ENCODE assay signal across 12 mouse cellular contexts in the genomic region with DNA sequence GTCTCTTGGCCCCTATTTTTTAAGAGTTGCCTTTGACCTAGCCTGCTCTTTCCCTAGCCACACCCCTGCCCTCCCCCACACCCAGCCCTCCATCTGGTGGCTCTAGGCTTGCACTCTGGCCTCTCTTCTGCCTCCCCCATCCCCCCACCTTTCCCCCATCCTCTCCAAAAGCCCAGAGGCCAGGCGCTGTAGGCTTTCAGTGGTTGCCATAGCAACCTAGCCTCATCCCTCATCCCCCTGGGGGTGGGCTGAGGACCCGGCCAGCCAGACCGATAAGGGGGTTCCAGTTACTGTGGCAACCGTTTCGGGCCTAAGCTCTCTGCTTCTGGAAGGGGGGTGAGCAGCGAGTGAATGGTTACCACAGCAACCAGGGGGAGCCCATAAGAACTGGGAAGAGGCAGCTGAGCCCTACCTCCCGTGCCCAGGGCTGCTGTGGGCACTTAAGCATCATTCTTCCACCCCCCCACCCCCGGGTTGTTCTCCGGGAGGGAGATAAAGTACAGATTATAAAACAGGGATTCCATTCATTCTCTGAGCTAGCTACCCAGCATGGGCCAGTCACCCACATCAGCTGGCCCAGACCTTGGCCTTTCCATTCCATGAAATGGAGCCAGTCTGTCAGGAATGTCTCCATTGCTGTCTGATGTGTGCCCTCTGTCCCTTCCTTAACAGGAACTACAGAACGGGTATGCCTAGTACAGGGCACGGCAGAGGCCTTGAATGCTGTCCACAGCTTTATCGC. TPM values are rescaled to one million over a fixed set of nuclear protein-coding genes. Genes with fewer than 3 reads are reported as not detected.
A peak's percentile ranks its signal among the peaks of the same experiment; 100 is the strongest.
DNase-seq lines count a peak whose midpoint lies in the region; ATAC-seq and TF ChIP-seq lines count a peak whose summit lies in the region.
"Had no signal": no experiment of that assay in that cellular context is flagged by ENCODE, and none has a peak within 500 bp of the region (broad histone marks: within the 10 kb centered on the region; RNA-seq: fewer than 3 reads in every experiment).

No protein-coding gene starts in this region.

- peaks cover 42% of the 10 kb centered on the region for H3K4me1 ChIP-seq in forebrain, embryonic 13.5 days
- H3K4me1 ChIP-seq in midbrain, postnatal 0 days (ENCODE audit: insufficient read depth, low read length), result peaks cover 27% of the 10 kb centered on the region; the same call in 1 of the 2 replicates

- no peaks in the 10 kb centered on the region for H3K9me3 ChIP-seq in forebrain, embryonic 13.5 days (replicated peaks)
- no peaks in the 10 kb centered on the region for H3K9me3 ChIP-seq in midbrain, postnatal 0 days (ENCODE audit: low read length)

- no peak for TF ChIP-seq CTCF in gastrocnemius, adult 2 months (IDR thresholded peaks at IDR 0.05)
- TF ChIP-seq CTCF in midbrain, postnatal 0 days (IDR thresholded peaks at IDR 0.05), result peak; percentile 20

- ATAC-seq in forebrain, embryonic 13.5 days, result peak; percentile 92
- peak; percentile 82 for ATAC-seq in midbrain, postnatal 0 days (ENCODE audit: low FRiP score)

- intact Hi-C loops in gastrocnemius, adult 2 months (cut with DNase I), result loop anchor here (2.0 kb wide), 1 partner anchor 23 kb away; no protein-coding TSS in a partner anchor

- peak overlapping the region; percentile 85 for H3K27ac ChIP-seq in gastrocnemius, adult 2 months
- peak overlapping the region; percentile 95 for H3K27ac ChIP-seq in forebrain, embryonic 13.5 days
- peak overlapping the region; percentile 88 for H3K27ac ChIP-seq in midbrain, postnatal 0 days (ENCODE audit: low read depth, low read length)

- peaks cover 61% of the 10 kb centered on the region for H3K36me3 ChIP-seq in forebrain, embryonic 13.5 days (ENCODE audit: poor library complexity, severe bottlenecking)
- peaks cover 37% of the 10 kb centered on the region for H3K36me3 ChIP-seq in midbrain, postnatal 0 days (ENCODE audit: insufficient read depth, low read length)

- no peak for DNase-seq in gastrocnemius, adult 2 months
- no peak for DNase-seq in gastrocnemius, adult 8-10 months (ENCODE audit: low spot score in 2 of 2)
- DNase-seq in MN1 (ENCODE audit: low spot score), result peak; percentile 67
- DNase-seq in midbrain, postnatal 0 days (ENCODE audit: low spot score), result peak; percentile 96
- no peak for DNase-seq in thymus, adult 18-20 months
- no peak for DNase-seq in lung, postnatal 25 days (ENCODE audit: low spot score)
- DNase-seq in heart, adult 18-20 months, result no peak
- DNase-seq: lung, adult 18-20 months had no signal

- no peak overlapping the region for H3K4me3 ChIP-seq in gastrocnemius, adult 2 months
- peak overlapping the region; percentile 20 for H3K4me3 ChIP-seq in forebrain, embryonic 13.5 days
- H3K4me3 ChIP-seq in midbrain, postnatal 0 days (ENCODE audit: low read depth, low read length), result 0 out of 2 replicates have a peak overlapping the region, but pooled peaks have one; percentile 2

- no peaks in the 10 kb centered on the region for H3K27me3 ChIP-seq in forebrain, embryonic 13.5 days
- no peaks in the 10 kb centered on the region for H3K27me3 ChIP-seq in midbrain, postnatal 0 days (ENCODE audit: insufficient read depth, low read length)

- peak overlapping the region; percentile 53 for H3K4me2 ChIP-seq in forebrain, embryonic 13.5 days
- H3K4me2 ChIP-seq in midbrain, postnatal 0 days (ENCODE audit: low read depth, low read length, poor library complexity, severe bottlenecking), result peak overlapping the region; percentile 32

- peak overlapping the region; percentile 27 for H3K9ac ChIP-seq in forebrain, embryonic 13.5 days
- peak overlapping the region; percentile 42; the same call in 1 of the 2 replicates for H3K9ac ChIP-seq in midbrain, postnatal 0 days (replicated peaks; ENCODE audit: low read length, poor library complexity, severe bottlenecking)

- 11% methylated on average over 12 of the region's 12 CpGs for WGBS in forebrain, embryonic 13.5 days
- 12% methylated on average over 12 of the region's 12 CpGs for WGBS in midbrain, postnatal 0 days

RNA-seq across cellular contexts. Expression of a gene that starts 24.3 kb away (rescaled TPM):
- total RNA-seq in gastrocnemius, adult 2 months (2021), result 1 to 10 TPM; 1.6 to 2.1 TPM
- total RNA-seq in gastrocnemius, adult 8-10 months (2022), result 1 to 10 TPM in 1 of 4 experiments, under 1 TPM in 3; 0.63 to 1.4 (median 0.97) TPM
- 12.3 and 13.7 TPM in 2 replicates for polyA plus RNA-seq in forebrain, embryonic 13.5 days (2015; fragmentation: Nextera tagmentation; extraction: Ambion mirVana)
- 20.9 and 26.5 TPM in 2 replicates for total RNA-seq in midbrain, postnatal 0 days (2014; rRNA removed)
- polyA plus RNA-seq in midbrain, postnatal 0 days (2015; fragmentation: Nextera tagmentation; extraction: Ambion mirVana), result 8.7 and 10.1 TPM in 2 replicates
- total RNA-seq in heart, adult 18-20 months (2021), result 1 to 10 TPM; 4.4 to 4.9 TPM

RNA-seq across cellular contexts. Expression of a gene that starts 37.2 kb away (rescaled TPM):
- not detected for total RNA-seq in gastrocnemius, adult 2 months (2021)
- not detected for total RNA-seq in gastrocnemius, adult 8-10 months (2022)
- 0.68 and 0.69 TPM in 2 replicates for polyA plus RNA-seq in forebrain, embryonic 13.5 days (2015; fragmentation: Nextera tagmentation; extraction: Ambion mirVana)
- total RNA-seq in midbrain, postnatal 0 days (2014; rRNA removed), result 1.7 and 3.7 TPM in 2 replicates
- 0.59 and 1.3 TPM in 2 replicates for polyA plus RNA-seq in midbrain, postnatal 0 days (2015; fragmentation: Nextera tagmentation; extraction: Ambion mirVana)
- total RNA-seq in heart, adult 18-20 months (2021), result not detected
- polyA plus RNA-seq: C2C12; kidney, embryonic 14.5 days; small intestine, adult 2 months had no signal

RNA-seq across cellular contexts. Expression of a gene that starts 39.7 kb away (rescaled TPM):
- total RNA-seq in gastrocnemius, adult 2 months (2021), result 1 to 10 TPM; 4.1 to 5.6 TPM
- total RNA-seq in gastrocnemius, adult 8-10 months (2022), result 1 to 10 TPM; 4.0 to 5.6 (median 4.7) TPM
- 25.6 and 27.9 TPM in 2 replicates for polyA plus RNA-seq in forebrain, embryonic 13.5 days (2015; fragmentation: Nextera tagmentation; extraction: Ambion mirVana)
- 21.3 and 25.5 TPM in 2 replicates for total RNA-seq in midbrain, postnatal 0 days (2014; rRNA removed)
- polyA plus RNA-seq in midbrain, postnatal 0 days (2015; fragmentation: Nextera tagmentation; extraction: Ambion mirVana), result 29.5 and 35.2 TPM in 2 replicates
- 10 to 100 TPM in 1 of 2 experiments, 1 to 10 TPM in 1; 8.8 to 10.2 TPM for total RNA-seq in heart, adult 18-20 months (2021)

RNA-seq across cellular contexts. Expression of a gene that starts 41.1 kb away (rescaled TPM):
- total RNA-seq in gastrocnemius, adult 2 months (2021), result 1 to 10 TPM; 6.3 to 6.7 TPM
- total RNA-seq in gastrocnemius, adult 8-10 months (2022), result 10 to 100 TPM in 2 of 4 experiments, 1 to 10 TPM in 2; 8.0 to 10.6 (median 9.9) TPM
- 2.8 TPM in 2 replicates for polyA plus RNA-seq in forebrain, embryonic 13.5 days (2015; fragmentation: Nextera tagmentation; extraction: Ambion mirVana)
- 16.0 and 21.2 TPM in 2 replicates for total RNA-seq in midbrain, postnatal 0 days (2014; rRNA removed)
- polyA plus RNA-seq in midbrain, postnatal 0 days (2015; fragmentation: Nextera tagmentation; extraction: Ambion mirVana), result 4.7 and 5.0 TPM in 2 replicates
- 1 to 10 TPM; 3.6 to 4.0 TPM for total RNA-seq in heart, adult 18-20 months (2021)

RNA-seq across cellular contexts. Expression of a gene that starts 53.9 kb away (rescaled TPM):
- total RNA-seq in gastrocnemius, adult 2 months (2021), result 10 to 100 TPM; 18.2 to 20.5 TPM
- total RNA-seq in gastrocnemius, adult 8-10 months (2022), result 10 to 100 TPM; 19.3 to 20.7 (median 19.7) TPM
- 22.1 and 23.3 TPM in 2 replicates for polyA plus RNA-seq in forebrain, embryonic 13.5 days (2015; fragmentation: Nextera tagmentation; extraction: Ambion mirVana)
- 115 and 133 TPM in 2 replicates for total RNA-seq in midbrain, postnatal 0 days (2014; rRNA removed)
- 25.6 and 26.1 TPM in 2 replicates for polyA plus RNA-seq in midbrain, postnatal 0 days (2015; fragmentation: Nextera tagmentation; extraction: Ambion mirVana)
- 10 to 100 TPM; 22.4 to 23.1 TPM for total RNA-seq in heart, adult 18-20 months (2021)

Comparison
In these comparisons a context has a peak if more than half of its experiments do, and no peak if none do; other contexts are left out.
1. DNase-seq: peak in MN1 (single experiment) and midbrain, postnatal 0 days (single experiment); none in gastrocnemius, adult 2 months (single experiment), gastrocnemius, adult 8-10 months (0 of 2), thymus, adult 18-20 months (0 of 2), lung, postnatal 25 days (single experiment) and heart, adult 18-20 months (0 of 2).
2. Peak in every context shown above with its lines, with median percentiles within 50 percentile points of each other: H3K27ac ChIP-seq.